Mouse (Mus musculus) forelimb bud, embryonic 11.5 days (tissue): ENCODE data around the gene Galnt9.

Experiments used
- DNase-seq: peaks from one replicate; pipeline ENCODE4 v3.0.0-alpha.2; 2012; ENCODE audit warnings: low read depth, low spot score

Galnt9 gene

DNA sequence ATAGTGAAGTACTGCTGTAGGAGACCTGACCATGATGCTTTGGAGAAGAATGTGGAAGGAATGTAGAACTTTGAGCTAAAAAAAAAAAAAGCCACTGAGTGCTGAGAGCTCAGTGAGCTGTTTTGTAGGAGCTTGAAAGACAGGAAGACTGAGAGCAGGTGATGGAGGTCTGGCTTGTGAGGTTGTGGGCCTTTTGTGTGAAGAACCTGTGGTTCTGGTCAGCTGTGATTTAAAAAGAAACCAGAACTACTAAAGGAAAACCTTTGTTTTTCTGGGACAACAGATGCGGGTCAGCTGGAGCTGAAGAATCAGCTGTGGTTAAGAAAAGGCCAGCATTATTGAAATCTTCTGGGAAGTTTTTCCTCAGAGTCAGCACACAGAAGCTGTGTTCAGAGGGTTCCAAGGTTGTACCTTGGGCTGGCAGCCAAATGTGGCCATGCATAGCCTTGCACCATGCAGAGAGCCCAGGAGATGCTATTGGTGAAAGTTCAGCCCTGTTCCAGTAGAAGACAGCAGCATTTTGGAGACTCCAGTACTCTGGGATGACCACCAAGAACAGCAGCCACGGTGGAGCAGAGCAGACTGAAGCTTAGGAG, 85.5 kb downstream of the Galnt9 start:
- no peak for DNase-seq

- no peak for DNase-seq
Measured at GRCm38 (mm10) chr5:110635951-110636707, 92.0 kb downstream of the Galnt9 start.

- no peak for DNase-seq
Measured at GRCm38 (mm10) chr5:110638306-110639074, 94.3 kb downstream of the Galnt9 start.

DNA sequence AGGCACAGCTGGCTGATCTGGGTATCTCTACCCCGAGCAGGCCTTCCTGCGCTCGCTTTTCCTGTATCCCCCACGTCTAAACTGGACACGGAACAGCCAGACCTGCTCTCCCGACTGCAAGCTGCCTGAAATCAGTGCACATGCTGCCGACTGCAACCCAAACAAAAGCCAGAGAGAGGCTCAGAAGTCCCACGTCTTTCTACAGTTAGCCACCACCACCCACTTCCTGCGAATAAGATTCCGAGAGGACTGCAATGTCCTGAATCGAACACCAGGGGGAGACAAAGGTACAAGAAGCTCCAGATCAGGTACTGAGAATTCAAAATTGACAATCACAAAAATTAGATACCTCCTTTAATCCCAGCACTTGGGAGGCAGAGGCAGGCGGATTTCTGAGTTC, 95.3 kb downstream of the Galnt9 start:
- peak; percentile 81 for DNase-seq

DNA sequence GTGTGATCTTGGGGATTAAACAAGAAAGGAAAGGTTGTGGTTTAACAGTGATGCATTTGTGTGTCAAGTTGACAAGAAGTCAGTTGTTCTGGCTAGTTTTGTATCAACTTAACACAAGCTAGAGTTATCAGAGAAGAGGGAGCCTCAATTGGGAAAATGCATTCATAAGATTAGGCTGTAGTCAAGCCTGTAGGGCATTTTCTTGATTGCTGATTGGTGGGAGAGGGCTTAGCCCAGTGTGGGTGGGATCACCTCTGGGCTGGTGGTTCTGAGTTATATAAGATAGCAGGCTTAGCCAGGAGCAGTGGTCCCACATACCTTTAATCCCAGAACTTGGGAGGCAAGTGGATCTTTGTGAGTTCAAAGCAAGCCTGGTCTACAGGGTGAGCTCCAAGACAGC, 102.2 kb downstream of the Galnt9 start:
- DNase-seq: no peak

DNA sequence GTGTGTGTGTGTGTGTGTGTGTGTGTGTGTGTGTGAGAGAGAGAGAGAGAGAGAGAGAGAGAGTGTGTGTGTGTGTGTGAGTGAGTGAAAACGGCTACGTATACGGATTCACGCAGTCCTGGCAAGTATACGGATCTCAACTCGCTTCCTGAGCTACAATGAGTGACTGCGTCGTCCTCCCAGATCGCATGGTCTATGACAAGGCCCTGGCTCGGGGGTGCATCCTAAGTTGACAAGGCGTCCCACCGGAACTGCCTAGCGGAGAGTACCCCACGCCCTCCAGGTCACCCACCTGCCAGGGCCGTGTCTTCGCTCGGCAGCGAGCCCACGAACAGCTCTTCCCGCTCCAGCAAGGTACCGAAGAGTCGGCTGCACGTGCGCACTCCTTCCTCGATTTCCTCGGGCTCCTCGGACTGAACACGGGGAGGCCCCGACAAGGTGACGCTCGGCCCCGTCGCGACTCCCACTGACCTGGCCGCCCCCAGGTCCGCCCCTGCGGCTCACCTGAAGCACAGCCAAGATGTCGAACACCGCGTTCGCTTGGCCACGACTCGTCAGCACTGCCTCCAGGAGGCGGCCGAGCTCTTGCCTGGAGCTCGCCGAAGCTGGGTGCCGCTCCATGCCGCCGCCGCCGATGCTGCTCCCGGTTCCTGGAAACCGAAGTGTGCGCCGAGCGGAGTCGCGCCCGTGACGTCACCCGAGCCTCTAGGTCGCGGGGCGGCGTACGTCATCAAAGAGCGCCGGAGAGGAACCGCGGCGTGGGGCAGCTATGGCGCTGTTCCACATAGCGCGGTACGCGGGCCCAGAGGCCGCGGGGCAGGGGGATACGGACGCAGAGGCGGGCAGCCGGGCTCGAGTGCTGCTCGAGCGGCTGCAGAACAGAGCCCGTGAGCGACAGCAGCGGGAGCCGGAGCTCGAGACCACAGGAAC, 108.8 kb downstream of the Galnt9 start, which contains the start of the genes Noc4l and Ddx51:
Gene Noc4l (minus strand): TSS at position 699 of the 930 bp plus-strand sequence.
Gene Ddx51 (plus strand): TSS at position 733 of the 930 bp plus-strand sequence.
- peak; percentile 94 for DNase-seq

- no peak for DNase-seq
Measured at GRCm38 (mm10) chr5:110653686-110654085, 109.5 kb downstream of the Galnt9 start.

DNA sequence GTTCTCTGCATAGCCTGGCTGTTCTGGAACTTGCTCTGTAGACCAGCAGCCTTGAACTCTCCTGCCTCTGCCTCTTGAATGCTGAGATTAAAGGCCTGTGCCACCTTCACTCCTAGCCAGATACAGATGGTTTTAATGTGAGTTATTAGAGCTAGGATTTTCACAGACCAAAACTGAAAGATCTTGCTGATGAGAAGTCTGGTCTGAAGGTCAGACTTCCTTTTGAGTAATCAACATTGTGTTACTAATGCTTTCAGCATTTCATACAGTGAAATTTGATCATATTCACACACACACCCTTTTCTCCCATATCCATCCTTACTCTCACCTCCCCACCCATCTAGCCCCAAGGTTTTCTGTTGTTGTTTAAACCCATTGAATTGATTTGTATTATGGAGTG, 115.5 kb downstream of the Galnt9 start:
- no peak for DNase-seq

GRCm38 (mm10) chr5:110664041-110664440, 119.9 kb downstream of the Galnt9 start:
- DNase-seq: no peak

GRCm38 (mm10) chr5:110664750-110665269, 120.7 kb downstream of the Galnt9 start:
- no peak for DNase-seq

GRCm38 (mm10) chr5:110665486-110666121, 121.4 kb downstream of the Galnt9 start:
- no peak for DNase-seq
